Mouse (Mus musculus) testis, postnatal 10 days (tissue): Measurements from ENCODE around the gene Lce1g.

ENCODE experiments used
- DNase-seq: peaks from one replicate; pipeline ENCODE4 v3.0.0; 2021; ENCODE audit warnings: low spot score

The Lce1g gene

DNA sequence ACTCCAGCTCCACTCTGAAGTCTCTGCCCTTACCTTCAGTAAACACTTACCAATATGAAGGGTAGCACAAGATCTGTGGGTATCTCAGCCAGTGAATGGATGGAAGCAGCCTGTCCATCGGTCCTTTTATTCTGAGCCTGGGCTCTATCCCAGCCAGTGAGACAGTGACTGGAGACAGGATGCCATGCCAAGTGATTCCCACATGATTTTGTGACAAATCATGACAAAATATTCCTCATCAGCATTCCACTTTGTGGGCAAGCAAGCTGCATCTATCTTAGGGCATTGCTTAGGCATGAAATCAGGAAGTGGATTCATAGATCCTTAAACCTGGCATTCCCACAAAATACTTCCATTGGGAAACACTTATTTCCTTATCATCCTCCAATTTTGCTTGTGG lies at the start of gene Lce1g:
Gene Lce1g, minus strand, starts transcription at position 101 of the 400 bp plus-strand sequence.
- no peak for DNase-seq

DNA sequence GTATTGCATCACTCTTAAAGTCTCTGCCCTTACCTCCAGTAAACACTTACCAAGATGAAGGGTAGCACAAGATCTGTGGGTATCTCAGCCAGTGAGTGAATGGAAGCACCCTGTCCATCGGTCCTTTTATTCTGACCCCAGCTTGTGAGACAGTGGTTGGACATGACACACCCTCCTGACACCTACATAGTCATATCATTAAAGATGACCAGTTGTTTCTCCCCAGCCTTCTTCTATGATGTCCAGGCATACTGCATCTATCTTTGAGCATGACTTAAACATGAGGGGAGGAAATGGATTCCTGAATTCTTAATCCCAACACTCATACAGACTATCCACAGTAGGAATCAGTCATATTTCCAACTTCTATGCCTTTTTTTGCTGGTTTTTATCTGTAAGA lies 38.3 kb upstream of the Lce1g start, which contains the start of gene Lce1j:
Gene Lce1j, minus strand, starts transcription at position 101 of the 400 bp plus-strand sequence.
- DNase-seq = no peak

DNA sequence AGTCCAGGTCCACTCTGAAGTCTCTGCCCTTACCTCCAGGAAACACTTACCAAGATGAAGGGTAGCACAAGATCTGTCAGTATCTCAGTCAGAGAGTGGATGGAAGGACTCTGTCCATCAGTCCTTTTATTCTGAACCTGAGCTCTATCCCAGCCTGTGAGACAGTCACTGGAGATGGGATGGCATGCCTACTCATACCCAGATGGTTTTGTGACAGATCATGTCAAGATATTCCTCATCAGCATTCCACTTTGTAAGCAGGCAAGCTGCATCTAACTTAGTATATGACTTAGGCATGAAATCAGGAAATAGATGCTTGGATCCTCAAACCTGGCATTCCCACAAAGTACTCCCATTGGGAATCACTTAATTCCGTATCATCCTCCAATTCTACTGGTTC lies 26.7 kb upstream of the Lce1g start, which contains the start of gene Lce1i:
Gene Lce1i, minus strand, starts transcription at position 101 of the 400 bp plus-strand sequence.
- DNase-seq = no peak

DNA sequence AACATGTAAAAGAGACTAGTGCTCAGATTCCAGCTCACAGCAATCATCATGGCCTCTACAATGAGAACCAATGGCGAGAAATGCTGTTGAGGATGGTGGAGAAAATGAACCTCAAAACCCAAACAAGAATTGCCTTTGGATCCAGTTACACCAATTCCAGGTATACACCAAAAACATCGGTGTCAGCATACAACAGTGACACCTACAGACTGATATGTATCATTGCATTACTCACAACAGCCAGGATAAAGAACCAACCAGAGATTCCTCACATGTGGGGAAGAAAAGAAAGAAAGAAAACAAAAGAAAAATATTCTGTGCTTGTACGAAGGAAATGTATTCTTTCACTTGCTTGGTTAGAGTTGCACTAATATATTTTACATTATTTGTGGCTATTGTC lies 19.4 kb upstream of the Lce1g start:
- DNase-seq = no peak

DNA sequence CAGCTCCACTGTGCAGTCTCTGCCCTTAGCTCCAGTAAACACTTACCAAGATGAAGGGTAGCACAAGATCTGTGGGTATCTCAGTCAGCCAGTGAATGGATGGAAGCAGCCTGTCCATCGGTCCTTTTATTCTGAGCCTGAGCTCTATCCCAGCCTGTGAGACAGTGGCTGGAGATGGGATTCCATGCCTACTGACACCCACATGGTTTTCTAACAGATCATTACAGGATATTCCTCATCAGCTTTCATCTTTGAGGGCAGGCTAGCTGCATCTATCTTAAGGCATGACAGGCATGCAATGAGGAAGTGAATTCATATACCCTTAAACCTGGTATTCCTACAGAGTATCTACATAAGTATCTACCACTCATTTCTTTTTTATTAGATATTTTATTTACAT lies 12.8 kb upstream of the Lce1g start, which contains the start of gene Lce1h:
Gene Lce1h, minus strand, starts transcription at position 101 of the 400 bp plus-strand sequence.
- no peak for DNase-seq

DNA sequence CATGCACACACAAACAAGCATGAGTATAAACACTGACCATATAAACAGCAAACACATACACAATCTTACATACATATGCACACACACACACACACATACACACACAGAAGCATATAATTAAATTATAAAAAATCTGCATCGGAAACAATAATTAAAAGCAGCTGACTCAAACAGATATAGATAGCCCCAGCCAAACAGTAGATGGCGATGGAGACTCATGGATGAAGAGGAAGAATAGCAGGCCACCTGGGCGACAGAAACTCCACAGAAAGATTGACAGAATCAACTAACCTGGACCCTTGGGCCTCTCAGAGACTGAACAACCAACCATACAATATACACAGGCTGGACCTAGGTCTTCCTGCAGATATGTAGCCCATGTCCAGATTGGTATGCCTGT lies 1.1 kb upstream of the Lce1g start:
- no peak for DNase-seq

DNA sequence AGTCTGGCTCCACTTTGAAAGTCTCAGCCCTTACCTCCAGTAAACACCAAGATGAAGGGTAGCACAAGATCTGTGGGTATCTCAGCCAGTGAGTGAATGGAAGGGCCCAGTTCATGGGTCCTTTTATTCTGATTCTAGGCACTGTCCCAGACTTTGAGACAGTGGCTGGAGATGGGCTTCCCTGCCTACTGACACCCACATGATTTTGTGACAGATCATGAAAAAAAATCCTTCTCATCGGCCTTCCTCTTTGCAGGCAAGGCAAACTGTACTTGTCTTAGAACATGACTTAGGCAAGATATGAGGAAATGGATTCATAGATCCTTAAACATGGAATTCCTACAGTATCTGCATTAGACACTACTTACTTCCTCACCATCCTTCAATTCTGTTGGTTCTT lies 13.1 kb downstream of the Lce1g start, which contains the start of gene Gm38119:
Gene Gm38119, minus strand, starts transcription at position 101 of the 400 bp plus-strand sequence.
- no peak for DNase-seq

DNA sequence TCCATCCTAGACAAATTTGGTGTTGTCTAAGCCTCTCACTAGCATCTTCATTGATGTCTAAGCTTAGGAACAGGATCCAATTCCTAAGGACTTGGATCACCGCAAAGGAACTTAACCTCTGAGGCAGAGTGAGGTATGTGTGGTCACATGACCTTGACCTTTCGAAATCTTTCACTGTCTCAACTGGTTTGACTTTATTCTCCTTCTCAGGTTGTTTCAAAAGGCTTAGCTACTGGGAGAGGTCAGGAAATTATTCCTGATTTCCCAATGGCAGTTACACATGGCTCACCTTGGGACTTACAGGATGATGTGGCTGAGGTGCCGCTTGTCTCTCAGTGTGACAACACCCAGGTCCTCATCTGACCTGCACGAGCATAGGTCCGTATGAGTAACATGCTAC lies 29.5 kb downstream of the Lce1g start:
- DNase-seq = no peak

DNA sequence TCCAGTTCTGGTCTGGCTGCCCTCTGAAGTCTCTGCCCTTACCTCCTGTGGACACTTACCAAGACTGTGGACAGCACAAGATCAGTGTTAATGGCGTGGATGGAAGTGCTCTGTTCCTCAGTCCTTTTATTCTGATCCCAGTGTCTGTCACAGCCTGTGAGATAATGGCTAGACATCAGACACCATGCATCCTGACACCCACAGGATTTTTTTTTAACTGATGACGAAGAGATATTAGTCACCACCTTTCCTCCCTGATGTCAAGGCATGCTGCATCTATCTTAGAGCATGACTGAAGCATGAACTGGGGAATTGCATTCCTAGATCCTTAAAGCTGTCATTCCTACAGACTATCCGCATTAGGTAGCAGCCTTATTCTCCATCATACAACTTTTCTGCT lies 31.9 kb downstream of the Lce1g start, which contains the start of gene Lce1f:
Gene Lce1f, minus strand, starts transcription at position 101 of the 400 bp plus-strand sequence.
- no peak for DNase-seq

DNA sequence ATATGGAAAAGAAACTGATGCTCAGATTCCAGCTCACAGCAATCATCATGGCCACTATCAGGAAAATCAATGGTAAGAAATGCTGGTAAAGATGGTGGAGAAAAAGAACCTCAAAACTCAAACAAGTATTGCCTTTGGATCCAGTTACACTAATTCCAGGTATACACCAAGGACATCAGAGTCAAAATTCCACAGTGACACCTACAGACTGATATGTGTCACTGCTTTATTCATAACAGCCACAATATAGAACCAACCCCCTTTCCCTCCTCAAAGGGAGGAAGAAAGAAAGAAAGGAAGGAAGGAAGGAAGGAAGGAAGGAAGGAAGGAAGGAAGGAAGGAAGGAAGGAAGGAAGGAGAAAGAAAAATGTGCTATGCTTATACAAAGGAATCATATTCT lies 37.0 kb downstream of the Lce1g start:
- DNase-seq = no peak

DNA sequence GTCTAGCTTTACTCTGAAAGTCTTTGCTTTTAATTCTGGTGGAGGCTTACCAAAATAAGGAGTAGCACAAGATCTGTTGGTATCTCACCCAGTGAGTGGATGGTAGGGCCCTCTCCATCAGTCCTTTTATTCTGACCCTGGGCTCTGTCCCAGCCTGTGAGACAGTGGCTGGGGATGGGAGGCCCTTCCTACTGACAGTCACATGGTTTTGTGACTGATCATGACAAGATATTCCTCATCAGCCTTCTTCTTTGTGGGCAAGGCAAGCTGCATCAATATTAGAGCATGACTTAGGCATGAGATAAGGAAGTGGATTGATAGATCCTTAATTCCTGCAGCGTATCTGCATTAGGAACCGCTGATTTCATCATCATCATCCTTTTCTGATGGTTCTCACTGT lies 43.2 kb downstream of the Lce1g start, which contains the start of gene Lce1e:
Gene Lce1e, minus strand, starts transcription at position 101 of the 400 bp plus-strand sequence.
- DNase-seq = no peak
